Mouse (Mus musculus): ENCODE results near the gene Polr3b.

The Polr3b gene

GRCm38 (mm10) chr10:84610324-84610723 is 11.8 kb upstream of the Polr3b start:
- in situ Hi-C loops (cut with MboI, MseI), result no loop called here

- in situ Hi-C loops (cut with MboI, MseI), result no loop called here
Measured at GRCm38 (mm10) chr10:84610783-84611182, 11.3 kb upstream of the Polr3b start.

DNA sequence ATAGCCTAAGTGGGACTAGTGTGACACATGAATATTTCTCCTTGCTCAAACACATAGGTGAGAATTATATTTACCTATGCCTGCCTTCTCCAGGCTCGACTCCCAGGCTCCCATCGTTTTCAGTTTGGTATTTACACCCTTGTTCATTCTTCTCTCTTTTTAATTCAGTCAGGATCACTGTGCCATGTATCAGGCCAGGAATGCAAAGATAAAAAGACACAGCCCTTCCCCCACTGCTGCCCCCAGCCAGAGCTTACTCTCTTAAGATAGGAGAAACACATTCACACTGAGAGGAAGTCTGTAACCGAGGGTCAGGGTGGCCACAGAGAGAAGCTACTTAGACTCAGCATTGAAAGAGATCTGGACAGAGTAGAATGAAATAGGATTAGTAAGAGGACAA is 10.4 kb upstream of the Polr3b start:
- in situ Hi-C loops (cut with MboI, MseI), result no loop called here

DNA sequence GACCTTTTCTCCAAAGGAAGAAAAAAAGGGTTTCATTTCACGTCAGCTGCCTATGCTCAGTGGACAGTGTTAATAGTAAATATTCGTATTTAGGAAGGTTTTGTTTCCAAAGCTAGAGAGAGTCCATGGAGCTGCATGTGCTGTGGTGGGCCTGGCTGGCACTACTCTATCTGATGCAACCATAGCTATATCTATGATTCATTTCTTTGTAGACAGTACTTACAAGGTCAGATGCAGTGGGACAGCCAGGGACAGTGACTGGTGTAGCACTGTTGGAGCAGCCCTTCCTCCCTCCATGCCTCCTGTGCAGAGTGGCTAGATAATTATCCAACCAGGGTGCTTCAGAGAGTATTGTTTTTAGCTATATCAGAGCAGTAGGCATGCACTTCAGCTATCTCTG is 9.8 kb upstream of the Polr3b start:
- in situ Hi-C loops (cut with MboI, MseI), result no loop called here

DNA sequence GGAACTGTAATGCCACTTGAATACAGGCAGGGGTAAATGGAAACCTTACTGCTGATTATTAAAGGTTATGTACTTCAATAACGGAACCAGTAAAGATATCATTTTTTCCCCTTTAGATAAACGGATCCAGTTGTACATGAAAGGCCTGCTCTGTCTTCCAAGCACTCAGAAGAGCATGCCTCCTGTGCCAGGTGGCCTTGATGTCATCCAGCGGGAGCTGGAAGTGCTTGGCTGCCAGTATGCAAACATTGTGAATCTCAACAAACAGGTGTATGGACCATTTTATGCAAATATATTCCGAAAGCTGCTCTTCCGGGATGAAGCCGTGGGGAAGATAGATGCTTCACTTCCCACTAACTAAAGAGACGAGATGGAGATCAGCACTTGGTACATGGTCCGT is 8.7 kb upstream of the Polr3b start:
- in situ Hi-C loops (cut with MboI, MseI), result no loop called here

DNA sequence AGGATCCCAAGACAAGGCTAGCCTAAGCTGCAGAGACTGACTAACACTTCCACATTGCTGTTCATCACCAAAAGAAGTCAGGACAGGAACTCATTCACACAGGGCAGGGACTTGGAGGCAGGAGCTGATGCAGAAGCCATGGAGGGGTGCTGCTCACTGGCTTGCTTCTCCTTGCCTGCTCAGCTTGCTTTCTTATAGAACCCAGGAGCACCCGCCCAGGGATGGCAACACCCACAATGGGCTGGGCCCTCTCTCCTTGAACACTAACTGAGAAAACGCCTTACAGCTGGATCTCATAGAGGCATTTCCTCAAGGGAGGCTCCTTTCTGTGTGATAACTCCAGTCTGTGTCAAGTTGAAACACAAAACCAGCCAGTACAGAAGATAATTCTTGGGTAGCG is 7.0 kb upstream of the Polr3b start:
- in situ Hi-C loops (cut with MboI, MseI), result loop anchor here (5.0 kb wide), 1 partner anchor 33 kb away; no protein-coding TSS in a partner anchor

DNA sequence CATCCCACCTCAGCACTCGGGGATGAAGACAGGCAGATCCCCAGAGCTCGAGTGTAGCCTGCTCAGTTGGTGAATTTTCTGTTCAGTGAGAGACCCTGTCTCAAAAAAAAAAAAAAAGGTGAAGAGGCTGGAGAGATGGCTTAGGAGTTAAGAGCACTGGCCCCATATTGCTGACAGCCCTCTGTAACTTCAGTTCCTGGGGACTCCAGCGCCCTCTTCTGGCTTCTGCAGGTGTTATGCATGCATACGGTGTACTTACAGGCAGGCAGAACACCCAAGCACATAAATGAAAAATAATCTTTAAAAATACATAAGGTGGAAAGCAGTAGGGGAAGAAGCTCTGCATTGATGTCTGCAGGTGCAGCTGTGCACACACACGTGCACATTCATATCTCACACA is 9.1 kb downstream of the Polr3b start:
- in situ Hi-C loops (cut with MboI, MseI), result no loop called here

DNA sequence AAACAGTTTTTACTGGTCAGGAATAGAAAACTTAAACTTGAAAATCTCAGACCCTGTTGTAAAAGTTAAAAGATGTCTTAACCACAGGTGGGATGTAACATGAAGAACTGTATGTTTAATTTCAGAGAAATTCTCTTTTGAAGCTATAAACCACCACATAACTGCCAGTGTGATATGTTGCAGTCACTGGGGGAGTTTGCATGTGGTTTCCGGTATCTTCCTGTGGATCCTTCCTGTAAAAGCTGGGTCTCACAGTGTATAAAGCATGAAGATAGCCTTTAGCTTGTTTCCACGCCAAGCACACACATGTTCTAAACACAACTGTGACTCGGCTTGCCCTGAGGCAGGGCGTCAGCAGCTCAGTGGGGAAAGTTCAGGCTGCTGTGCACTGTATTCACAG is 9.9 kb downstream of the Polr3b start:
- in situ Hi-C loops (cut with MboI, MseI), result no loop called here

DNA sequence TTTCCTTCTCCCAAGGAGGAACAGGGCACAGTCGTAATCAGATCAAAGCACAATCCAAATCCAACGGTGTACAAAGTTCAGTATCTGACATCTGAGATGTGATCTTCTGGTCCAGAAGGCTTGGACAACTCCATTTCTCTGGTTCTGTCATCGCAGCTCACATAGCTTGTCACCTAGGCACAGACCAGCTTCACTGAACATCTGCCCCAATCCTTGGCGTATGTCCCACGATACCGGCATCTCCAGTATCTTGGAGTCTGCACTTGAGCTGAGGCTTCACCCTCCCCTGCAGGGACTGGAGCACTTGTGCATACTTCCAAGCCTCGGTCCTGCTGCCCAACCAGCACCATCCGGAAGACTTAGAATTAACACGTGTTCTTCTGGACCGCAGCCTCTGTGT is 14.6 kb downstream of the Polr3b start:
- in situ Hi-C loops (cut with MboI, MseI), result loop anchor here (5.0 kb wide), 1 partner anchor 119 kb away; no protein-coding TSS in a partner anchor

DNA sequence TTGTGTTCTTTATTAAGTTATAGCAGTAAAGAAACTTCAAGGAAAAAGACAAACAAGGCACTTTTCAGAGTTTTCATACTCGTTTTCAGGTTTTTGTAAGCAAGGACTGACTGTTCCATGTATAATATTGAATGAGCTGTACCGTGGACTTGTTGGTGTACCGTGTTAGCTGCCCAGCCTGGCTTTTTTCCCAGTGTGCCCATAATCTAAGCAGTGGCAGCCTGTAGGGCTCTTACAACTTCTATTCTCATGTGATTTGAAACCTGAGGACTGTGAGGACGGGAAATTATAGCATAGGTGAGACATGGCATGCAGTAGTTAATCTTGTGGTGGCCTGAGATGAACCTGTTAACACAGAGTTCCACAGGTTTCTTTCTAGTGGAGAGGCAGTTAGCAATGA is 16.3 kb downstream of the Polr3b start:
- in situ Hi-C loops (cut with MboI, MseI), result loop anchor here (5.0 kb wide), 1 partner anchor 121 kb away; no protein-coding TSS in a partner anchor

- in situ Hi-C loops (cut with MboI, MseI), result loop anchor here (5.0 kb wide), 1 partner anchor 122 kb away; no protein-coding TSS in a partner anchor
Measured at GRCm38 (mm10) chr10:84639525-84640287, 17.6 kb downstream of the Polr3b start.

- in situ Hi-C loops (cut with MboI, MseI), result no loop called here
Measured at GRCm38 (mm10) chr10:84640861-84641260, 18.8 kb downstream of the Polr3b start.

DNA sequence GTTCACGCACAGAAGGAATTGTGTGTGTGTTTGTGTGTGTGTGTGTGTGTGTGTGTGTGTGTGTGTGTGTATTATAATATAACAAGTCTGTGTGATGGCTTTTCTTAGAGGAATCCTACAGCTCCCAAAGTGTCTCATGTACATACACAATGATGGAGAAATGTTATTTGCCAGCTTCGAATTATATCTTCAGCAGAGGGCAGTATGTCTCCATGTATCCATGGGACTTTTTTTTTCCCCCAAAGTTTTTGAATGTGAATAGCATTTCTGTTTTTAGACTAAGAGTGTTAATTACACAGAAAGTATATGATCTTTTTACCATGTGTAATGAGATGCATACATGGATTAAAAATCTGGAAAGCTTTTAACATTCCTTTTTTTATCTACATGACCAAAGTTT is 19.5 kb downstream of the Polr3b start:
- in situ Hi-C loops (cut with MboI, MseI), result no loop called here

DNA sequence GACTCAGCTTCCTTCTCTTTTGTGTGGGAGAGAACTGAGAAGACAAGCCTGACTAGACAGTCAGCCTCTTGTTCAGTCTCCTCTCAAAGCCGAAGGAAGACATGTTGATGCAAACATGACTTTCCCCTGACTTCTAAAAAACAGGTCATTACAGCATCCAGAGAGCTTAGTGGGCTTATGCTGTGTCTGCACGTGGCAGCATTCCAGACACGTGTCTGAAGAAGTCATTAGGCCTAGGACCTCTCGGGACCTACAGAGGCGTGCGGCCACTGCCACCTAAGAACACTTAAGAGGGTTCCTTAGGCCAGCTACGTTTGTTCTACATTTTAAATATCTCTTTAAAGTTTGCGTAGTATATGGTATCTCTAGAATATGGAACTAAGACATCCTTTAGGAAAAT is 23.8 kb downstream of the Polr3b start:
- in situ Hi-C loops (cut with MboI, MseI), result no loop called here

GRCm38 (mm10) chr10:84646506-84647102 is 24.5 kb downstream of the Polr3b start:
- in situ Hi-C loops (cut with MboI, MseI), result no loop called here

DNA sequence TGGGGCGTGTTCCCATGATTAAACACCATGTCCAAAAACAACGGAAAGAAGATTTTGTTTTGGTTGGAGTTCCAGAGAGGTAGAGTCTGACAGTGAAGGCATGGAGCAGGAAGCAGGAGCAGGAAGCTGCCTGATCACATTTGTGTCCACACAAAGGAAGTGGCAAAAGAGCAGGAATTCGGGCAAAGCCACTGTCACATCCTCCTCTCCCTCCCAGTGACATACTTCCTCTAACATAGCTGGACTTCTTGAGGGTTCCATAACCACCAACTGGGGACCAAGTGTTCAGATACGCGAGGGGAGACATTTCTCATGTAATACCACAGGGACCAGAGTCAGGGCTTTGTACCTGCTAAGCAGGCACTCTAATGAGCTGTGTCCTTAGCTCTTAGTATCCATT is 25.2 kb downstream of the Polr3b start:
- in situ Hi-C loops (cut with MboI, MseI), result no loop called here

GRCm38 (mm10) chr10:84648911-84649310 is 26.8 kb downstream of the Polr3b start:
- in situ Hi-C loops (cut with MboI, MseI), result no loop called here

GRCm38 (mm10) chr10:84654029-84654428 is 31.9 kb downstream of the Polr3b start:
- in situ Hi-C loops (cut with MboI, MseI), result no loop called here

GRCm38 (mm10) chr10:84654731-84655130 is 32.6 kb downstream of the Polr3b start:
- in situ Hi-C loops (cut with MboI, MseI), result no loop called here

DNA sequence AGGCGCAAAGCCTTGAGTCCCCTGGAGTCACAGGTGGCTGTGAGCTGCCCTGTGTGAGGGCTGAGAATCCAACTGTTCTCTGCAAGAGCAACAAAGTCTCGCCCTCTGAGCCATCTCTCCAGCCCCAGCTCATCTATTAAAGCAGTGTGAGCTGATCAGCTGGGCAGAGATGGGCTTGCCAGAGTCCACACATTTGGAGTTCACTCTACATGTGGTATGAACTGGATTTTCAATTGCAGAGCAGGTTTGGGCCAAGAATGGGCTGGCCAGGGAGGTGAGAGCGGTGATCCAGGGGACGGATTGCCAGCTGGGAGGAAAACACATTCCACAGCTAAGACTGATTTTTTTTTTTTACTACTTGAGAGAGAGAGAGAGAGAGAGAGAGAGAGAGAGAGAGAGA is 34.5 kb downstream of the Polr3b start:
- in situ Hi-C loops (cut with MboI, MseI), result no loop called here

GRCm38 (mm10) chr10:84657437-84658087 is 35.5 kb downstream of the Polr3b start:
- in situ Hi-C loops (cut with MboI, MseI), result no loop called here

- in situ Hi-C loops (cut with MboI, MseI), result no loop called here
Measured at GRCm38 (mm10) chr10:84658088-84658848, 36.2 kb downstream of the Polr3b start.

All from T-helper 1 cell (primary cell).